Mouse (Mus musculus): ENCODE data around the gene Olfr818.
"Not testable (repeated sequence)": the region's sequence is repeated elsewhere in the genome, so short reads cannot be mapped to it uniquely, and the experiment has no call there.

Olfr818 gene

DNA sequence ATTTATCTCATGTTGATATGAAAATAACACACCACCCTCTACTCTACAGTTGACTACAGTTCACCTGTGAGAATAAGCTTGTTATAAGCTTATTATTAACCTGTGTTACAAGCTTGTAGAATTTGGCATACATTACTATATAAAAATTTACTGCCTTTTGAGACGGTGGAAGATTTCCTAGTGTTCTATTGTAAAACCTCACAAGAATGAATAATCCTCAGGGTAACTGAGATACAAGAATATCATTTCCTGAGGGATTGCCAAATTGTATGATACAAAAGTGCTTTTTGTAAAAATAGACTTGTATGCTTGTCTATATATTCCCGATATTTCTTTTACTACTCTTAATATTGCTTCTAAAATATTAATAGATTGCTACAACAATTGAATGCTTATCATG lies at the start of gene Olfr818:
TSS of gene Olfr818 (minus strand) at position 101 of the 400 bp plus-strand sequence.
- in situ Hi-C loops (cut with MseI, MboI): no loop called here

GRCm38 (mm10) chr10:129984962-129985361 lies 36.1 kb upstream of the Olfr818 start, which contains the start of gene Gm10310:
Gene Gm10310, minus strand, starts transcription at chr10:129985062.
- in situ Hi-C loops (cut with MseI, MboI): not testable (repeated sequence)

DNA sequence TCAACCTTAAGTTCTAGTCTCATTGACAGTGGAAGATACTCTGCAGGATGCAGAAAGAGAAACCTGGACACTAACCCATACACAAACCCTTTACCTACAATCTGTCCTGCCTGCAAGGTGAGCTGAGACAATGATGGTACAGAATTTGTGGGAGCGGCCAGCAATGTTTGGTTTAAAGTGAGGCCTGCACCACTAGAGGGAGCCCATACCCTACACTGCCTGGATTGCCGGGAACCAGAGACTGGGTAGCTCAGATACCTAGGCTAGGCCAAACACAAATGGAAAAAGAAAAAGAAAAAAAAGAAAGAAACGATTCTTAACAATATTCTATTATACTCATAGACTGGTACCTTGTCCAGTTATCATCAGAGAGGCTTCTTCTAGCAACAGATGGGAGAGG lies 33.0 kb upstream of the Olfr818 start:
- in situ Hi-C loops (cut with MseI, MboI): not testable (repeated sequence)

DNA sequence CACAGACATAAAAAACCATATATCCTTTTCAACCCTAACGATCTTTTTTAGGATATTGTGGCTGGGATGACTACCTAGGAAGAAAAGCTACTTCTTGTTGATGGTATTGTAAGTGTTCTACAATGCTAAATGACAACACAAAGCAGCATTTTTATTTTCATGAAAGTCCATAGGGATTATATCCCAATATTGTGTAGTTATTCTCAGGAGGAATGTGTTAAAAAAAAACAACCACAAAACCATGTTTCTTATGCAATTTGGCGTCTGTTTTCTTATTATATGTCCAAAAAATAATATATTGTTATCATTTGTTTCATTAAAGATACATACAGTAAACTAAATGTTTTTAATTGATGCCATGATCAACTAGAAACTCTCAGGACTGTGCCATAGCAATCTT lies 27.1 kb upstream of the Olfr818 start, which contains the start of gene Olfr247:
TSS of gene Olfr247 (minus strand) at position 101 of the 400 bp plus-strand sequence.
- in situ Hi-C loops (cut with MseI, MboI): not testable (repeated sequence)

- in situ Hi-C loops (cut with MseI, MboI): not testable (repeated sequence)
Observed at GRCm38 (mm10) chr10:129972994-129973393, 24.1 kb upstream of the Olfr818 start.

GRCm38 (mm10) chr10:129967166-129967565 lies 18.3 kb upstream of the Olfr818 start, which contains the start of gene Olfr819:
Gene Olfr819, minus strand, starts transcription at chr10:129967266.
- in situ Hi-C loops (cut with MseI, MboI): not testable (repeated sequence)

DNA sequence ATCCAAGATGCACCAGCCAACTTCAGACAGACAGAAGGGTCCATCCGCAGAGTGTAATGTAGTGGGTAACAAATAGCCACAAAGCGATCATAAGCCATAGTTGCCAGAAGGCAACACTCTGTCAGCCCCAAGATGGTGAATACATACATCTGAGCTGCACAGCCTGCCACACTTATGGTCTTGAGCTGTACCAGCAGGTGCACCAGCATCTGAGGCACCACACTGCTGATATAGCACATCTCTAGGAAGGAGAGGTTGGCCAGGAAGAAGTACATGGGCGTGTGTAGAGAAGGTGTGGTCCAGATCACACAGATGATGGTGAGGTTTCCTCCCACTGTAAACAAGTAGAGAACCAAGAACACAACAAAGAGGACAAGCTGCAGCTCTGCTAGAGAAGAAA lies 17.3 kb upstream of the Olfr818 start:
- in situ Hi-C loops (cut with MseI, MboI): not testable (repeated sequence)

GRCm38 (mm10) chr10:129915497-129915896 lies 33.4 kb downstream of the Olfr818 start, which contains the start of gene Olfr816:
Gene Olfr816, minus strand, starts transcription at chr10:129915597.
- in situ Hi-C loops (cut with MseI, MboI): no loop called here

DNA sequence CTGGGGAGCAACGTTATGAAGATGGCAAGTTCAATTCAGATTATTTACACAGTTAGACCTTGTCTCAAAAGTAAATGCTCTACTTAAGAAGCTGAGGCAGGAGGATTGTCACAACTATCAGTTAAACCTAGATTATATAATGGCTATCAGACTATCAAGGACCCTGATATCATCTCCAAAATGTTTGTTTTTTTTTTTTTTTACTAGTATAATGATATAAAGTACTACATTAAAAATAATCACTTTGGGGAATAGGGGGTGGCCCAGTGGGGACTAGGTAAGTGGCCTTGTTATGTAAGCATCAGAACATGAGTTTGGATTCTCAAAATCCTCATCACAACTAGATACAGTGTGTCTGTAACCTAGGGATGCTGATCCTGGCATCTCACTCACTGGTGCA lies 43.1 kb downstream of the Olfr818 start, which contains the start of gene Olfr815:
TSS of gene Olfr815 (minus strand) at position 101 of the 400 bp plus-strand sequence.
- in situ Hi-C loops (cut with MseI, MboI): not testable (repeated sequence)
